Mouse (Mus musculus): ENCODE results near the gene Neu2. TPM values are rescaled to one million over a fixed set of nuclear protein-coding genes. Genes with fewer than 3 reads are reported as not detected.
A peak's percentile ranks its signal among the peaks of the same experiment; 100 is the strongest.

The Neu2 gene
- polyA plus RNA-seq, 1 experiment from 2014 or later, result 0.67 TPM

DNA sequence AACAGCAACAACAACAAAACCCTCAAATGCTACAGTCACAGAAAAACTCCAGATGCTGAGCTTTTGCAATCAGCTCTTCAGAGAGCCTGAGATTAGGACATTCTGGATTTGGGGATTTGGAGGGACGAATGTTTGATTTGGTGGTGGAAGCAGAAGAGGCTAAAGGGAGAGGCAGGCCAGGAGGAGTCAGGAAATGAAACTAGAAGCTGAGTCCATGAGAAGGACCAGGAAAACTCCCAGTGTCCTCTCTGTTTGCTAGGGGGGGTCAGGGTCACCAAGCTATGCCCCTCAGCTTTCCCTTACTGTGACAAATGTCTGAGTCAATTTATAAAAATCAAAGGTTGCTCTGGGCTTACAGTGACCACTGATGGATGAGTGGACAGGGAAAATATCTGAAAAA, 43.9 kb downstream of the Neu2 start:
- no peak overlapping the region for H3K4me3 ChIP-seq (ENCODE audit: low read depth, low read length)
- WGBS (ENCODE audit: insufficient replicate concordance), result 70% methylated on average over 1 of the region's 1 CpGs
- no peak for DNase-seq
- H3K9ac ChIP-seq (replicated peaks), result no peak overlapping the region
- peaks cover 6% of the 10 kb centered on the region; the same call in 1 of the 2 replicates for H3K4me1 ChIP-seq (ENCODE audit: insufficient read depth)
- H3K36me3 ChIP-seq (replicated peaks; ENCODE audit: insufficient read depth, low read length), result no peaks in the 10 kb centered on the region
- no peaks in the 10 kb centered on the region for H3K9me3 ChIP-seq (ENCODE audit: low read length)
- no peak for ATAC-seq
- TF ChIP-seq CTCF (IDR thresholded peaks at IDR 0.05; ENCODE audit: low read depth) (no peak), EP300 (IDR thresholded peaks at IDR 0.05; ENCODE audit: low read depth) (no peak)
- 0 out of 2 replicates have a peak overlapping the region, but pooled peaks have one; percentile 2 for H3K27ac ChIP-seq (ENCODE audit: low read depth)
- no peaks in the 10 kb centered on the region for H3K27me3 ChIP-seq (ENCODE audit: insufficient read depth, low read length)
- H3K4me2 ChIP-seq (ENCODE audit: low read depth, low read length), result no peak overlapping the region

DNA sequence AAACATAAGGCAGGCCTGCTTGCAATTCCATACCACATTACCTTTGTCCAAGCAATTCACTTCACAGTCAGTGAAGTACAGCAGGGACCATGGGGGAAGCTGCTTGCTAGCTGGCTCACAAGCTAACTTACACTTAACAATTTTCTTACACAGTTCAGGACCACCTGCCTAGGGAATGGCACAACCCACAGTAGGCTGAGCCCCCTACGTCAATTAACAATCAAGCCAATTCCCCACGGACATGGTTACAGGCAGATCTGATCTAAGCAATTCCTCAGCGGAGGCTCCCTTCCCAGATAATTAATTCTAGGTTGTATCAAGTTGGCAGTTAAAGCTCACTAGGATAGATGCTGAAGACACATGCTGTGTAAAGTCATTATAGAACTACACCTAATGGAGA, 53.3 kb downstream of the Neu2 start:
- 0 out of 2 replicates have a peak, but pooled peaks cover 3% of the 10 kb centered on the region for H3K36me3 ChIP-seq (replicated peaks; ENCODE audit: insufficient read depth, low read length)
- no peak for TF ChIP-seq CTCF (IDR thresholded peaks at IDR 0.05; ENCODE audit: low read depth)
- no peak for TF ChIP-seq EP300 (IDR thresholded peaks at IDR 0.05; ENCODE audit: low read depth)
- ATAC-seq (no peak), DNase-seq (no peak)
- H3K4me3 ChIP-seq (ENCODE audit: low read depth, low read length), result no peak overlapping the region
- H3K27me3 ChIP-seq (ENCODE audit: insufficient read depth, low read length), result no peaks in the 10 kb centered on the region
- no peak overlapping the region for H3K27ac ChIP-seq (ENCODE audit: low read depth)
- peaks cover 3% of the 10 kb centered on the region; the same call in 1 of the 2 replicates for H3K4me1 ChIP-seq (ENCODE audit: insufficient read depth)
- H3K4me2 ChIP-seq (ENCODE audit: low read depth, low read length), result no peak overlapping the region
- WGBS (ENCODE audit: insufficient replicate concordance), result 84% methylated on average over 3 of the region's 3 CpGs
- H3K9me3 ChIP-seq (ENCODE audit: low read length), result no peaks in the 10 kb centered on the region
- no peak overlapping the region for H3K9ac ChIP-seq (replicated peaks)

DNA sequence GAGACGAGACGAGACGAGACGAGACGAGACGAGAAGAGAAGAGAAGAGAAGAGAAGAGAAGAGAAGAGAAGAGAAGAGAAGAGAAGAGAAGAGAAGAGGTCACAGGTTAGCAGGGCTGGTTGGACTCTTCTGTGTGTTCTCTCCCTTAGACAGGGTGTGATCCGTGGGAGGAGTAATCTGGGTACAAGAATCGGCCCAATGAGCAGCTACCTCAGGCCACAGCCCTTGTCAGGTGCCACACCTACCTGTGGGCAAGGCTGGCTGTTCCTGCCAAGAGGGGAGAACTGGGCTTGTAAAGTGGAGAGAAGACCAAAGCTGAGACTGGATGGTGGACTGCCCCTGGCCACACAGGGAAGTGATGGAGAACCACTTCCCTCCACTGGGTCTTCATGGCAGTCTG, 56.1 kb downstream of the Neu2 start:
- peaks cover 3% of the 10 kb centered on the region; the same call in 1 of the 2 replicates for H3K4me1 ChIP-seq (ENCODE audit: insufficient read depth)
- DNase-seq, result no peak
- H3K4me3 ChIP-seq (ENCODE audit: low read depth, low read length), result no peak overlapping the region
- ATAC-seq, result peak; percentile 35; the same call in 1 of the 2 replicates
- 82% methylated on average over 8 of the region's 8 CpGs for WGBS (ENCODE audit: insufficient replicate concordance)
- TF ChIP-seq CTCF (IDR thresholded peaks at IDR 0.05; ENCODE audit: low read depth) (no peak), EP300 (IDR thresholded peaks at IDR 0.05; ENCODE audit: low read depth) (no peak)
- H3K9me3 ChIP-seq (ENCODE audit: low read length), result no peaks in the 10 kb centered on the region
- no peaks in the 10 kb centered on the region for H3K27me3 ChIP-seq (ENCODE audit: insufficient read depth, low read length)
- no peak overlapping the region for H3K9ac ChIP-seq (replicated peaks)
- no peak overlapping the region for H3K27ac ChIP-seq (ENCODE audit: low read depth)
- 0 out of 2 replicates have a peak, but pooled peaks cover 3% of the 10 kb centered on the region for H3K36me3 ChIP-seq (replicated peaks; ENCODE audit: insufficient read depth, low read length)
- H3K4me2 ChIP-seq (ENCODE audit: low read depth, low read length), result no peak overlapping the region

DNA sequence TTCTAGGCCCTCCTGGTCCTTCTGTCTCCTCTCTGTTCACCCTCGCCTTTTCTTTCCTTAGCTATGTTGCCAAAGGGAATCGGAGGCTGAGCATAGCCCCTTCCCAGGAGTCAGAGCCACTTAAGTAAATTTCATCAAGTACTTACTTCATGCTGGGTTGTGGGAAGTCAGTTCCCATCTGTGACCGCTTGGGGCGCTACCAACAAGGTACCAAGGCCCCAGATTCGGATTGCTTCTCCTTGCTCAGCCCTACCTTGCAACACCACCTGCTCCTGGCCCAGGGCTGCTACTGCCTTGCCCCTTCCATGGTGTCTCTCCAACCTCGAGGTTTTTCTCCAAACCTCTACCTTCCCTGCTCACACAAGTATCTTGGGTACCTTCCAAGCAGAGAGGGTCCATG, 58.7 kb downstream of the Neu2 start:
- no peaks in the 10 kb centered on the region for H3K36me3 ChIP-seq (replicated peaks; ENCODE audit: insufficient read depth, low read length)
- peak; percentile 72 for TF ChIP-seq CTCF (IDR thresholded peaks at IDR 0.05; ENCODE audit: low read depth)
- no peak for TF ChIP-seq EP300 (IDR thresholded peaks at IDR 0.05; ENCODE audit: low read depth)
- ATAC-seq (no peak), DNase-seq (peak; percentile 49)
- WGBS (ENCODE audit: insufficient replicate concordance), result 33% methylated on average over 6 of the region's 6 CpGs
- no peaks in the 10 kb centered on the region for H3K27me3 ChIP-seq (ENCODE audit: insufficient read depth, low read length)
- H3K4me3 ChIP-seq (ENCODE audit: low read depth, low read length), result no peak overlapping the region
- H3K27ac ChIP-seq (ENCODE audit: low read depth), result no peak overlapping the region
- H3K9me3 ChIP-seq (ENCODE audit: low read length), result no peaks in the 10 kb centered on the region
- peaks cover 3% of the 10 kb centered on the region; the same call in 1 of the 2 replicates for H3K4me1 ChIP-seq (ENCODE audit: insufficient read depth)
- H3K9ac ChIP-seq (replicated peaks), result no peak overlapping the region
- H3K4me2 ChIP-seq (ENCODE audit: low read depth, low read length), result no peak overlapping the region

DNA sequence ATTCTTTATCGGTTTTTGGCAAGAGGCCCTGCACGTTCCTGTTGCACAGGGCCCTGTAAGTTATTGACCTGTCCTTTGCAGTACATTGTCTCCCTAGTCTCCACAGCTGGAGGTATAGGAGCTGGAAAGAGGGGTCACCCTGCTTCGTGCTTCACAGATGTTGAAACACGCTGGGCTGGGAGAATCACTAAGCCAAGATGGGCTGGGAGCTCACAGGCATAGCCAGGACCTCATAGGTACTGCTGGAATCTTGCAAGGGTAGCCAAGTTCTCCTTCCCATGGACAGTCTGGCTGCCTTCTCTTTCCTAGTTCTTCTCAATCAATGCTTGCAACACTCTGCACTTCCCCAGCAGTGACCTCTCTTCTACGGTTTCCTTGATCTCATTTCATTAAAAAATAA, 63.6 kb downstream of the Neu2 start:
- H3K36me3 ChIP-seq (replicated peaks; ENCODE audit: insufficient read depth, low read length), result no peaks in the 10 kb centered on the region
- DNase-seq, result peak; percentile 51
- 54% methylated on average over 5 of the region's 5 CpGs for WGBS (ENCODE audit: insufficient replicate concordance)
- H3K4me1 ChIP-seq (ENCODE audit: insufficient read depth), result peaks cover 5% of the 10 kb centered on the region; the same call in 1 of the 2 replicates
- H3K9ac ChIP-seq (replicated peaks), result peak overlapping the region; percentile 53
- peak; percentile 18 for ATAC-seq
- TF ChIP-seq CTCF (IDR thresholded peaks at IDR 0.05; ENCODE audit: low read depth) (no peak), EP300 (IDR thresholded peaks at IDR 0.05; ENCODE audit: low read depth) (no peak)
- H3K27me3 ChIP-seq (ENCODE audit: insufficient read depth, low read length), result no peaks in the 10 kb centered on the region
- no peaks in the 10 kb centered on the region for H3K9me3 ChIP-seq (ENCODE audit: low read length)
- peak overlapping the region; percentile 86 for H3K27ac ChIP-seq (ENCODE audit: low read depth)
- peak overlapping the region; percentile 42 for H3K4me3 ChIP-seq (ENCODE audit: low read depth, low read length)
- H3K4me2 ChIP-seq (ENCODE audit: low read depth, low read length), result peak overlapping the region; percentile 63

DNA sequence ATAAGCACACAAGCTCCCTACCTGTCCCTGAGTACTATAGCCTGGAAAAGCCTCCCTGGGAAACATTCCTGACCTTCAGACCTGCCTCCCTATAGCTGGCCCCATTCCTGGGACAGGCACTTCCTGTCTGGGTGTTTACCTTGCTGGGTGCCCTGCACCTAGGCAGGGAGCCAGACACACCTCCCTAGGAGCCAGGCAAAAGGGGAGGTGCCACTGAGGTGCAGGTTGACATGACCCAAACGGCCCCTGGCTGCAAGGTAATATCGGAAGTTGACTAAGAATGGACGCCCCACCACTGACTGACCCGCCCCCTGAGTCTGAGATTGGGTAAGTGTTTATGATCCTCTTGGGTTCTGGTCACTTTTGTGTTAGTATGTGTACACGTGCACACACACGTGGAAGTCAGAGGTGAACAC, 64.1 kb downstream of the Neu2 start, which contains the start of gene Ngef:
Ngef (minus strand) TSS at position 71 of the 416 bp plus-strand sequence.
- peak within 1 kb of the TSS; percentile 42 for H3K4me3 ChIP-seq (ENCODE audit: low read depth, low read length)
- peaks cover 5% of the 10 kb centered on the region; the same call in 1 of the 2 replicates for H3K4me1 ChIP-seq (ENCODE audit: insufficient read depth)
- H3K27ac ChIP-seq (ENCODE audit: low read depth), result peak within 1 kb of the TSS; percentile 96
- peak within 1 kb of the TSS; percentile 53 for H3K9ac ChIP-seq (replicated peaks)
- ATAC-seq, result peak; percentile 94
- H3K27me3 ChIP-seq (ENCODE audit: insufficient read depth, low read length), result no peaks in the 10 kb centered on the region
- TF ChIP-seq EP300 (IDR thresholded peaks at IDR 0.05; ENCODE audit: low read depth) (peak; percentile 83), CTCF (IDR thresholded peaks at IDR 0.05; ENCODE audit: low read depth) (no peak)
- no peaks in the 10 kb centered on the region for H3K9me3 ChIP-seq (ENCODE audit: low read length)
- peak; percentile 81 for DNase-seq
- H3K4me2 ChIP-seq (ENCODE audit: low read depth, low read length), result peak within 1 kb of the TSS; percentile 63
- WGBS (ENCODE audit: insufficient replicate concordance), result 44% methylated on average over 6 of the region's 6 CpGs
- no peaks in the 10 kb centered on the region for H3K36me3 ChIP-seq (replicated peaks; ENCODE audit: insufficient read depth, low read length)

All from liver, postnatal 0 days (tissue).